Mouse (Mus musculus) stomach, postnatal 0 days (tissue): ENCODE results near the gene Asb4.
"Not testable (repeated sequence)": the region's sequence is repeated elsewhere in the genome, so short reads cannot be mapped to it uniquely, and the experiment has no call there.

Experiments used
- CTCF ChIP-seq: IDR thresholded peaks from 2 replicates; pipeline ENCODE4 v1.5.1; 2016; ENCODE audit warnings: antibody characterized with exemption, low read depth, mild to moderate bottlenecking, moderate library complexity
- EP300 ChIP-seq: optimal IDR thresholded peaks from 2 replicates; pipeline ENCODE3; 2016; ENCODE audit warnings: antibody characterized with exemption

- not testable (repeated sequence) for TF ChIP-seq EP300, CTCF
Measured at GRCm38 (mm10) chr6:5338781-5339180, 44.4 kb upstream of the Asb4 start.
